In genomic region chr6:100275643-100276042, GRCm38 (mm10) we compare ENCODE assay signal across 27 mouse cellular contexts.
"Had no signal": no experiment of that assay in that cellular context is flagged by ENCODE, and none has a peak within 500 bp of the region (broad histone marks: within the 10 kb centered on the region; RNA-seq: fewer than 3 reads in every experiment).

No protein-coding gene starts in this region.

- H3K36me3 ChIP-seq: heart, embryonic 13.5 days; heart, embryonic 15.5 days; hindbrain, embryonic 13.5 days; hindbrain, embryonic 15.5 days; intestine, embryonic 15.5 days; kidney, embryonic 15.5 days; limb, embryonic 13.5 days; limb, embryonic 15.5 days; liver, embryonic 12.5 days had no signal

- H3K27me3 ChIP-seq: heart, embryonic 13.5 days; heart, embryonic 15.5 days; hindbrain, embryonic 13.5 days; hindbrain, embryonic 15.5 days; intestine, embryonic 15.5 days; kidney, embryonic 15.5 days; limb, embryonic 13.5 days; limb, embryonic 15.5 days; liver, embryonic 12.5 days had no signal

- H3K27ac ChIP-seq: heart, adult 2 months; heart, embryonic 13.5 days; heart, embryonic 15.5 days; hindbrain, embryonic 13.5 days; hindbrain, embryonic 15.5 days; hindbrain, postnatal 0 days; intestine, embryonic 15.5 days; kidney, embryonic 15.5 days; kidney, postnatal 0 days; left cerebral cortex, adult 2 months; limb, embryonic 13.5 days; limb, embryonic 15.5 days; liver, embryonic 12.5 days; liver, embryonic 14.5 days had no signal

- DNase-seq: gastrocnemius, postnatal 14 days; gastrocnemius, postnatal 36 days; heart, adult 11 months; heart, adult 2 months; heart, postnatal 14 days; heart, postnatal 36 days; kidney, adult 18-20 months; kidney, adult 9 months; kidney, postnatal 14 days; kidney, postnatal 36 days; layer of hippocampus, adult 9-11 months; left cerebral cortex, postnatal 4 days had no signal

- H3K4me3 ChIP-seq: heart, adult 2 months; heart, embryonic 13.5 days; heart, embryonic 15.5 days; hindbrain, embryonic 13.5 days; hindbrain, embryonic 15.5 days; intestine, embryonic 15.5 days; kidney, embryonic 15.5 days; left cerebral cortex, adult 2 months; limb, embryonic 13.5 days; limb, embryonic 15.5 days; liver, embryonic 12.5 days had no signal

- ATAC-seq: hindbrain, postnatal 0 days; inflammation-experienced regulatory T-cells, adult 6 months; intestine, embryonic 15.5 days; intestine, postnatal 0 days; liver, embryonic 12.5 days had no signal
